Mouse (Mus musculus): ENCODE results near the gene Prg3. TPM values are rescaled to one million over a fixed set of nuclear protein-coding genes. Genes with fewer than 3 reads are reported as not detected.
A peak's percentile ranks its signal among the peaks of the same experiment; 100 is the strongest.

Prg3 gene
- 6.3 and 6.5 TPM in 2 replicates for polyA plus RNA-seq (2015; fragmentation: Nextera tagmentation; extraction: Ambion mirVana)

DNA sequence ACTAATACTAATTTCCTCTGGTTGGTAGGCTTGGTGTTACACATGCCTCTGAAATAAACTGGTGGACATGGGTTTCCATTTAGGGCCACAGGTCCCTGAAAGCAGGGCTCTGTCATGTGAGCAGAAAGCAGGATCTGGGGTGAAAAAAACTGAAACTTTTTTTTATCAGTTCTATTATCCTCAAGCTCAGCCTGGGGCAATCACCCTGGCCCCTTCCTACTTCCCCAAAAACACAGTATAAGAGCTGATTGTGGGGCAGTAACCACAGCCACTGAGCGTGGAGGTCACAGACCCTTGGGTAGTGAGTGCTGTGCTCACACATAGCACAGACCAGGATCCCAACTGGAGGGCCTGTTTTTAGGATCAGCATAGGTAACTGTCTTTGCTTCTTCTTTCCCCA is at the start of gene Prg3:
Gene Prg3, plus strand, starts transcription at position 286 of the 400 bp plus-strand sequence.
- ATAC-seq (ENCODE audit: low read depth): no peak

DNA sequence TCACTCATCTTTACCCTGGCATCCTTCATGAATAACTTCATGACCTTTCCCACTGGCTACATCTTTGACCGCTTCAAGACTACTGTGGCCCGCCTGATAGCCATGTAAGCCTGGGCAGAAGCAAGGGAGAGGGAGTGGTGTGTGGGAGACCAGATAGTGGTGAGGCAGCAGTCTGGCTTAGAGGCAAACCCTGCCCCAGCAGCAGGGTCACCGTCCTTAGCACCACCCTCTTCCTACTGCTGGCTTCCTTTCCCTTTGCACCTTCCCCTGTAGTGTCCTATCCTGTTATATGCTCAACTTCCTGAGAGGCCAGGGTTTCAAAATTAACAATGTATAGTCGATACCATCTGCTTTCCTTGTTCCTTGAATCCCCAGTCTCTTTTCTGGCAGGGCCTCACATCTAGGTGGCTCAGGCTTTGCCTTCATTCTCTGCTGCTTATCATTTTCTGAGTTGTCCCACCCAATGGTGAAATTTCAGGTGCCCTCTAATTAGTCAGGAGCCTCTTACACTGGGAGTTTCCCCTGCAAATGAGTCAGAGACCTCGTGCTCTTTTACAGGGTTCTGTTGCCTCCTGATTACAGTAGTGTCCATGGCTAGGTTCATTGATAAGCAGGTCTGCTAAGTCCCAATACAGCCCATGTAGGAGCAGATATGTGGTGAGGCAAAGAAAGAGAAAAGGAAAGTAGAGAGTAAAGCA is 49.6 kb upstream of the Prg3 start:
- peaks cover 46% of the 10 kb centered on the region for H3K36me3 ChIP-seq

More for the DNA sequence above, at the start of gene Prg3:
- Histone ChIP-seq H3K36me3 (no peaks in the 10 kb centered on the region), H3K9ac (no peak within 1 kb of the TSS), H3K27me3 (peaks cover 49% of the 10 kb centered on the region), H3K4me3 (replicated peaks) (no peak within 1 kb of the TSS), H3K9me3 (replicated peaks) (no peaks in the 10 kb centered on the region), H3K4me2 (no peak within 1 kb of the TSS), H3K27ac (no peak within 1 kb of the TSS), H3K4me1 (replicated peaks) (0 out of 2 replicates have a peak, but pooled peaks cover 4% of the 10 kb centered on the region)
- DNase-seq: no peak
- WGBS (ENCODE audit: insufficient replicate concordance): 9% methylated on average over 1 of the region's 1 CpGs

DNA sequence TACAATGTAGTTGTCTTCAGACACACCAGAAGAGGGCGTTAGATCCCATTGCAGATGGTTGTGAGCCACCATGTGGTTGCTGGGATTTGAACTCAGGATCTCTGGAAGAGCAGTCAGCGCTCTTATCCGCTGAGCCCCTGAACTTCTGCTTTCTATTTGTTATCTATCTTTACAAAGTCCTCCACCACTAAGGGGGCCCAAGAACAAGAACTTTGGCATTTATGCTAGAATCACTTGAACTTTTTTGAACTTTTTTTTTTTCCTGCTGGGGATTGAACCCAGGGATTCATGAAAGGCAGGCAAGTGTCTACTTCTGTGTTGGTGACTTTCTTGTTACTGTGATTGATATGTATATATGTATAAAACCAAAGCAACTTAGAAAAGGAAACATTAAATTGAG is 48.7 kb upstream of the Prg3 start:
- peak overlapping the region; percentile 100 for H3K27ac ChIP-seq
- peak overlapping the region; percentile 85 for H3K4me2 ChIP-seq
- H3K4me3 ChIP-seq (replicated peaks): peak overlapping the region; percentile 73

More for the DNA sequence above, 49.6 kb upstream of the Prg3 start:
- peaks cover 68% of the 10 kb centered on the region for H3K4me1 ChIP-seq (replicated peaks)
- H3K27me3 ChIP-seq: no peaks in the 10 kb centered on the region
- ATAC-seq (ENCODE audit: low read depth) (peak; percentile 90), DNase-seq (peak; percentile 87)
- H3K4me3 ChIP-seq (replicated peaks): peak overlapping the region; percentile 73
- peak overlapping the region; percentile 96 for H3K9ac ChIP-seq
- peak overlapping the region; percentile 100 for H3K27ac ChIP-seq
- 15% methylated on average over 5 of the region's 5 CpGs for WGBS (ENCODE audit: insufficient replicate concordance)
- peak overlapping the region; percentile 85 for H3K4me2 ChIP-seq
- H3K9me3 ChIP-seq (replicated peaks): no peaks in the 10 kb centered on the region

DNA sequence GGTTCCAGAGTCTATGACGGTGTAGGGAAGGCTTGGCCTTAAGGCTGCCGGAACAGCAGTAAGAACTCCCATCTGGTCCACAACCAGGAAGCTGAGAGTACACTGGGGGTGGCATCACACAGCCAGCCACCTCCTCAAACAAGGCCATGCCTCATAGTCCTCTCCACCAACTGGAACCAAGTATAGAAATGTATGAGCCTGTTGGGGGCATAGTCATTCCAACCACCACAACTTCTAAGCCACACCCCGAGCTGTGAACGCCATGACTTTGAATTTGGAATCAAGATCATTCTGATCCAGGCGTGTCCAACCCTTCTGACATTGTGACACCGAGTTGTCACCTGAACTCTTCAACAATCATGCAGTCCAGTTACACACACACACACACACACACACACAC is 48.3 kb upstream of the Prg3 start:
- H3K36me3 ChIP-seq: peaks cover 59% of the 10 kb centered on the region
- H3K4me3 ChIP-seq (replicated peaks): peak overlapping the region; percentile 73
- H3K4me1 ChIP-seq (replicated peaks): peaks cover 71% of the 10 kb centered on the region
- no peaks in the 10 kb centered on the region for H3K9me3 ChIP-seq (replicated peaks)
- H3K27me3 ChIP-seq: no peaks in the 10 kb centered on the region
- peak overlapping the region; percentile 85 for H3K4me2 ChIP-seq
- H3K27ac ChIP-seq: peak overlapping the region; percentile 100
- ATAC-seq (ENCODE audit: low read depth) (peak; percentile 3; the same call in 1 of the 2 replicates), DNase-seq (peak; percentile 55)
- H3K9ac ChIP-seq: peak overlapping the region; percentile 96
- 49% methylated on average over 6 of the region's 6 CpGs for WGBS (ENCODE audit: insufficient replicate concordance)

More for the DNA sequence above, 48.7 kb upstream of the Prg3 start:
- peaks cover 55% of the 10 kb centered on the region for H3K36me3 ChIP-seq
- DNase-seq (peak; percentile 27), ATAC-seq (ENCODE audit: low read depth) (no peak)
- H3K27me3 ChIP-seq: no peaks in the 10 kb centered on the region
- no peaks in the 10 kb centered on the region for H3K9me3 ChIP-seq (replicated peaks)
- 22% methylated on average over 3 of the region's 3 CpGs for WGBS (ENCODE audit: insufficient replicate concordance)
- peaks cover 71% of the 10 kb centered on the region for H3K4me1 ChIP-seq (replicated peaks)
- peak overlapping the region; percentile 96 for H3K9ac ChIP-seq

DNA sequence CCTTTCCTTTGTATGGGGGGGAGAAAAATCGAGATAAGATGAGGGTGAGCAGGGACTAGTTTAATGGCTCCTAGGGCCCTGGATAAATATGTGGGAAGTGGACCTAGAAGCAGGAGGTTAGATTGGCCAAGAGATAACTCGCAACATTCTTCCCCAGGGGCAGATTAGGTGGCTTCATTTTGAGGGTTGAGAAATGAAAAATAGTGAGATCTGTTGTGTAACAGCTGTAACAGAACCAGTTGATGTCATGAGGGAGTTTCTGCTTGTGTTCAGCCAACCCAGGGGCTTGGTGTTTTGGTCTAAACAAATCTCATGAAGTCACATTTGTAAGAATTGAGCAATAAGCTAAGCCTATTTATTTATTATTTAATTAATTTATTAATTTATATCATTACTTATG is 46.7 kb upstream of the Prg3 start:
- Histone ChIP-seq H3K9me3 (replicated peaks) (no peaks in the 10 kb centered on the region), H3K27me3 (no peaks in the 10 kb centered on the region), H3K9ac (peak overlapping the region; percentile 96; the same call in 1 of the 2 replicates), H3K4me1 (replicated peaks) (peaks cover 78% of the 10 kb centered on the region), H3K4me2 (peak overlapping the region; percentile 85), H3K4me3 (replicated peaks) (peak overlapping the region; percentile 73; the same call in 1 of the 2 replicates), H3K36me3 (peaks cover 75% of the 10 kb centered on the region), H3K27ac (peak overlapping the region; percentile 100)
- ATAC-seq (ENCODE audit: low read depth) (no peak), DNase-seq (no peak)
- WGBS (ENCODE audit: insufficient replicate concordance): 66% methylated on average over 2 of the region's 2 CpGs

DNA sequence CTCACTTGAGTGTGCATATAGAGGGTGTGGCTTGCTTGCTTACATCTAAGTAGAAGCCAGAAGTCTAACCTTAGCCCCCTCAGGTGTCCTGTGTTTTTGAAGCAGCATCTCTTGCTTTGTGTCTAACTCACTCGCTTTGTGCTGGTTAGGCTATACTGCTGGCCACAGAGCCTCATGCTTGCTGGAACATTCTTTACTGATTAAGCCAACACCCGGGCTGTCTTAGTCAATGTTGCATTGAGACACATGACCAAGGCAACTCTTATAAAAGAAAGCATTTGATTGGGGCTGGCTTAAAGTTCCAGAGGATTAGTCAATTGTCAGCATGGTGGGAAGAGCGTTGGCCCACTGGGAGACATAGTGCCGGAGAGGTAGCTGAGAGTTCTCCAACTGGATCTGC is 46.2 kb upstream of the Prg3 start:
- Histone ChIP-seq H3K27ac (peak overlapping the region; percentile 70), H3K27me3 (no peaks in the 10 kb centered on the region), H3K4me2 (peak overlapping the region; percentile 3; the same call in 1 of the 2 replicates), H3K36me3 (peaks cover 80% of the 10 kb centered on the region), H3K4me3 (replicated peaks) (no peak overlapping the region; the same call in 1 of the 2 replicates), H3K9me3 (replicated peaks) (no peaks in the 10 kb centered on the region), H3K4me1 (replicated peaks) (peaks cover 83% of the 10 kb centered on the region), H3K9ac (0 out of 2 replicates have a peak overlapping the region, but pooled peaks have one; percentile 11)
- DNase-seq: no peak
- ATAC-seq (ENCODE audit: low read depth): no peak
- 94% methylated on average over 4 of the region's 4 CpGs for WGBS (ENCODE audit: insufficient replicate concordance)

DNA sequence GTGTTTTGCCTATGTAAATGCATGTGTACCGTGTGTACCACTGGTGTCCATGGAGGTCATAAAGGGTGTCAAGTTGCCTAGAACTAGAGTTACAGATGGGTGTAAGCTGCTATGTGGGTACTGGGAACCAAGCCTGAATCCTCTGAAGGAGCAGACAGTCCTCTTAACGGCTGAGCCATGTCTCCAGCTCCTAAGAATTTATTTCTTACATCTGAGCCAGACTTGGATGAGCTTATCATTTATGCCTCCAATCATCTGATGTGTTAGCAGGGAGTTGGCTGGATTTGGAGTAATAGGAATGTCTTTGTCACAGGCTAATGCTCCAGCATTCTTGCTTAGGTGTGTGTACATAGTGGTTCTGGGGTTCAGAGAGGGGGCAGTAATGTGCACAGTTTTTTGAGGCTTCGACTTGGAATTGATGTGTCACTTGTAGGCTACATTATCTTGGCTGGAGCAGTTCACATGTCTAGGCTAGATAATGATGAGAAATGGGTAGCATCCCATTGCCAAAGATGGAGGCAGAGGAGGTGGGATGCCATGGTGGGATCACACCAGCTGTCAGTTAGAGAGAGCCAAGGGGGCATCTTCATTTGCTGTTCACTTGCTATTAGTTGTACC is 40.8 kb upstream of the Prg3 start:
- Histone ChIP-seq H3K27ac (peak overlapping the region; percentile 35; the same call in 1 of the 2 replicates), H3K9me3 (replicated peaks) (no peaks in the 10 kb centered on the region), H3K4me2 (no peak overlapping the region), H3K27me3 (no peaks in the 10 kb centered on the region), H3K4me1 (replicated peaks) (peaks cover 59% of the 10 kb centered on the region), H3K9ac (no peak overlapping the region), H3K36me3 (peaks cover 99% of the 10 kb centered on the region), H3K4me3 (replicated peaks) (no peak overlapping the region)
- no peak for DNase-seq
- WGBS (ENCODE audit: insufficient replicate concordance): 66% methylated on average over 3 of the region's 3 CpGs
- peak; percentile 70 for ATAC-seq (ENCODE audit: low read depth)

DNA sequence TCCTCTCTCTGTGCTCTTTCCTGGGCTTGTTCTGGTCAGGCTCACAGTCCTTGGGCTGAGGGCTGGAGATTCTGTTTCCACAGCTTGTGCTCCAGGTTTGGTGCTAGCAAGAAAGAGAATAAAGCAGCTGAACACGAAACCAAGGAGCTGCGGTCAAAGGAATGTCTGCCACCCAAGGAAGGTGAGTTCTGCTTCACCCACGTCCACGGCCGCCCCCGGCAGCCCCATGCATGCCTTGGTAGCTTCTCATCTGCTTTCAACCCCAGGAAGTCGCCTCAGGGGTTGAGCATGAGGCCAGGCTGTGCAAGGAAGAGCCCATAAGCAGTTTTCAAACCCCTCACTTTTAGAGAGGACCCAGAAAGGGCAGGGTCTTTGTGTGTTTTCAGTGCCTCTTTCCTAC is 39.8 kb upstream of the Prg3 start:
- Histone ChIP-seq H3K27me3 (no peaks in the 10 kb centered on the region), H3K27ac (peak overlapping the region; percentile 35; the same call in 1 of the 2 replicates), H3K4me3 (replicated peaks) (no peak overlapping the region), H3K4me1 (replicated peaks) (peaks cover 51% of the 10 kb centered on the region), H3K36me3 (peaks cover 100% of the 10 kb centered on the region), H3K9me3 (replicated peaks) (no peaks in the 10 kb centered on the region), H3K9ac (no peak overlapping the region), H3K4me2 (no peak overlapping the region)
- ATAC-seq (ENCODE audit: low read depth): no peak
- WGBS (ENCODE audit: insufficient replicate concordance): 95% methylated on average over 7 of the region's 7 CpGs
- DNase-seq: no peak

DNA sequence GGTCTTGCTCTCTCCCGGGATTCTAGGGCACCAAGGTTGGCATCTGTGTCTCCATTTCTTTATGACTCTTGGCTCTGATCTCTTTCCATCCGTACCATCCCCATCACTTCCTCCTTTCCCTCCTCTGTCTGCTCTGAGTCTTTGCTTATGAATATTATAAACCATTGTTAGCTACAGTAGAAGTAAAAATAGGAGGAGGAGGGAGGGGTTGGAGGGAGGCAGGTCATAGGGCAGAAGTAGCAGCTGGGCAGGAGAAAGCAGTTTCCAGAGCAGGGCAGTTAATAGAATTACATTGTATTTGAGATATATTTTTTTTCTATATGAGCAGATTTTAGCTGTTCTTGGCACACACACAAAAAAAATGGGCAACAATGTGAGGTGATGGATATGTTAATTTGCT is 39.3 kb upstream of the Prg3 start:
- H3K4me2 ChIP-seq: no peak overlapping the region
- H3K27me3 ChIP-seq: no peaks in the 10 kb centered on the region
- peaks cover 46% of the 10 kb centered on the region for H3K4me1 ChIP-seq (replicated peaks)
- H3K9me3 ChIP-seq (replicated peaks): no peaks in the 10 kb centered on the region
- no peak overlapping the region for H3K27ac ChIP-seq
- peaks cover 100% of the 10 kb centered on the region for H3K36me3 ChIP-seq
- 76% methylated on average over 2 of the region's 2 CpGs for WGBS (ENCODE audit: insufficient replicate concordance)
- no peak overlapping the region for H3K9ac ChIP-seq
- ATAC-seq (ENCODE audit: low read depth) (no peak), DNase-seq (no peak)
- H3K4me3 ChIP-seq (replicated peaks): no peak overlapping the region

DNA sequence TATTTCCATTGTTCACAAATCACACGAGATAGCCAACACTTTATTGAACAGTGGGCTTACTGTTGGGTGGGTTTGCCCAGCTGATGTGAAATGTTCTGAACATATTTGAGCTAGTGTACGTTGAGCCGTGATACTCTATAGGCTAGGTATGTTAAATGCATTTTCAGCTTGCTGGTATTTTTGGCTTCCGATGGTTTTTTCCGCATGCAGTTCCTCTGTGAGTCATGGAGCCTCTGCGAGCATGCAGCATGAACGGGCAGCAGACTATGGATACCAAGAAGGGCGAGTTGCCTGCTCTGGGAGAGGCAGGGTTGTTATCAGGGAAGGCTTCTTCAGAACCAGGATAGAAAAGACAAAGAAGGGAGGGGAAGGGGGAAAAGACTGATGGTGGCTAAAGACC is 37.0 kb upstream of the Prg3 start:
- Histone ChIP-seq H3K4me2 (no peak overlapping the region), H3K9ac (no peak overlapping the region), H3K36me3 (peaks cover 100% of the 10 kb centered on the region), H3K4me1 (replicated peaks) (peaks cover 23% of the 10 kb centered on the region), H3K27ac (no peak overlapping the region), H3K9me3 (replicated peaks) (no peaks in the 10 kb centered on the region), H3K4me3 (replicated peaks) (no peak overlapping the region), H3K27me3 (no peaks in the 10 kb centered on the region)
- ATAC-seq (ENCODE audit: low read depth) (no peak), DNase-seq (no peak)
- WGBS (ENCODE audit: insufficient replicate concordance): 89% methylated on average over 8 of the region's 8 CpGs

DNA sequence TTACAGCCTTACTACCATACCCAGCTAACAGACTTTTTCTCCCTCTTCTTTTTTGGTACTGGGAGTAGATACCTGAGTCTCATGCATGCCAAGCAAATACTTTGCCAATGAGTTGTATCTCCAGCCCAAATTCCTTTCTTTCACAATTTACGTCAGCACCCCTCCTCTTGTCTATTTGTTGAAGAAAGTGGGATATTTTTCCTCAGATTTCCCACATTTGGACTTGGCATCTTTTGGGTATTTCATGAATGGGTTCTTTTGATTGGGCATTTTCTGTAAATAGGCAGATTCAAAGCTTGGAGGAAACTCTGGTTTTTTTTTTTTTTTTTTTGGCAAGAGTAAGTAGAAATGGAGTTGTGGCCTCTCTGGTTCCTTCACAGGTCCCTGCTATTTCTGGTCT is 35.8 kb upstream of the Prg3 start:
- ATAC-seq (ENCODE audit: low read depth) (no peak), DNase-seq (no peak)
- Histone ChIP-seq H3K27me3 (no peaks in the 10 kb centered on the region), H3K9ac (no peak overlapping the region), H3K9me3 (replicated peaks) (no peaks in the 10 kb centered on the region), H3K27ac (no peak overlapping the region), H3K36me3 (peaks cover 100% of the 10 kb centered on the region), H3K4me2 (no peak overlapping the region), H3K4me1 (replicated peaks) (peaks cover 11% of the 10 kb centered on the region), H3K4me3 (replicated peaks) (no peak overlapping the region)
- WGBS (ENCODE audit: insufficient replicate concordance): 91% methylated on average over 1 of the region's 1 CpGs
